Mouse (Mus musculus) left cerebral cortex, adult 18-20 months (tissue): ENCODE measurements around the gene Cacng7. TPM values are rescaled to one million over a fixed set of nuclear protein-coding genes. Genes with fewer than 3 reads are reported as not detected.

Source experiments
- DNase-seq, 2 experiments: peaks; one replicate each; pipeline ENCODE4 v3.0.0; 2021 to 2022; ENCODE audit warnings: low spot score in 2 of 2, mixed read lengths in 1 of 2
- total RNA-seq, 2 experiments: library from RNA; stranded (reverse); gene quantifications; 2 replicates each; pipeline ENCODE4 v1.2.3; 2021

The Cacng7 gene
- total RNA-seq, 2 experiments from 2014 or later = 174 to 185 TPM

DNA sequence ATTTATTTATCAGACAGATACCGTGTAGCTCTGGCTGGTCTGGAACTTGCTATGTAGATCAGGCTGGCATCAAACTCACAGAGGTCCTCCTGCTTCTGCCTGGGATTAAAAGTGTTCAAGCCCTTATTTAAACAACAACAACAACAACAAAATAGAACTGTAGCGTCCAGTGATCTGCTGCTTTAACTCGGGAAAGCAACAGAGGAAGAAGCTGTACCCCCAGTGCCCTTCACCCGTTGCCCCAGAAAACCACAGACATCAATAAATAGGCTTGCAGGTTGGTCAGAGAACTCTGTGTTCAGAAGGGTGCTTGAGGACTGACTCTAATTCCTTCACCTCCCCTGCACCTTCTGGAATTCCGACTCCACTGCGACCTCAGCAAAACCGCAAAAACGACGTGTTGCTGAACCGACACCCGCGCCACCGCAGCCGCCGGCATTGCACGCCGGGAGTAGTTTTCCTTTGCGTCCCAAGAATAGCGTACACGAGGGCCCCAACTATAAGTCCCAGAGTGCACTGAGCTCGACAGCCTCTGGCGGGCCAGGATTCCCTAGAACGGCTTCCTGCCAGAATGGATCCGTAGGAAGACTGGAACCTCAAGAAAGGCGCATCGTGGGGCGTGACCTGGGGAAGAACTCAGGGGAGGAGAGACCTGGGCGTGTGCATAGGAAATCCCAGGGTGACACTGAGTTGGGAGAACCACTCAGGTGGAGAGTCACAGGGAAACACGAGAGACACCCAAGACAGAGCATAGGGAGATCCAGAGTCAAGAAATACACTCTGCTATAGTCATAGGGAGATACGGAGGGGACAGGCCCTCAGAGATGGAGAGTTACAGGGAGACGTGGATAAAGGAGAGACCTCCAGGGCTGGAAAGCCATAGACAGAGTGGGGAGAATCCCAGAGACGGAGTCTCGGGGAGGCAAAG is 30.9 kb upstream of the Cacng7 start:
- peak; percentile 36 to 51 for DNase-seq

DNA sequence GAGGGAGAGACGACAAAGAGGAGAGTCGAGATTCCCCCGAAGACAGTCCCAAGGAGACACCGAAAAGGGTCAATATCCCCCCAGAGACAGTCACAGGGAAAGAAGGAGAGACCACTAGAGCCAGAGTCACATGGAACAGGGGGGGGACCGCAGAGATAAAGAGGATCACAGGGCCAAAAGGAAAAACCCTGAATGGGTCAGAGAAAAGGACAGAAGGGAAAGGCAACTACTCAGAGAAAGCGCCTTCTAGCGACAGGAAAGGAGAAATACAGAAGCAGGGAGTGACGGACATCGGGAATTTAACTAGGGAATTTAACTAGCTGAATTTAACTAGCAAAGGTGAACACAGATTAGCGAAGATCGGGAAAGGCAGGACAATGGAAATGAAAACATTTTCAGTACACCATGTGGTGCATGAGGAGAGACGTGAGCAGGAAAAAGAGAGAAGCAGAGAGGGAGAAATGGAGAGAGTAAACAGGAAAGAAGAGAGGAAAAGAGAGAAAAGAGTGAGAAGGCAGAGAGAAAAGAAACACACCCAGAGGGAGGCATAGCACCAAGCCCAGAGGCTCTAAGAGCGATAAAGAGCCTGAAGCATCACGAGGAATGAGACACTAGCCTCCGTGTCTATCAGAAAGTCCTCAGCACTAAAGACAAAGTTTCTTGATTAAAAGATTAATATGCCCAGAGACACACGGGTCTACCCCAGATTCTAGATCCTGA is 30.0 kb upstream of the Cacng7 start:
- no peak for DNase-seq

DNA sequence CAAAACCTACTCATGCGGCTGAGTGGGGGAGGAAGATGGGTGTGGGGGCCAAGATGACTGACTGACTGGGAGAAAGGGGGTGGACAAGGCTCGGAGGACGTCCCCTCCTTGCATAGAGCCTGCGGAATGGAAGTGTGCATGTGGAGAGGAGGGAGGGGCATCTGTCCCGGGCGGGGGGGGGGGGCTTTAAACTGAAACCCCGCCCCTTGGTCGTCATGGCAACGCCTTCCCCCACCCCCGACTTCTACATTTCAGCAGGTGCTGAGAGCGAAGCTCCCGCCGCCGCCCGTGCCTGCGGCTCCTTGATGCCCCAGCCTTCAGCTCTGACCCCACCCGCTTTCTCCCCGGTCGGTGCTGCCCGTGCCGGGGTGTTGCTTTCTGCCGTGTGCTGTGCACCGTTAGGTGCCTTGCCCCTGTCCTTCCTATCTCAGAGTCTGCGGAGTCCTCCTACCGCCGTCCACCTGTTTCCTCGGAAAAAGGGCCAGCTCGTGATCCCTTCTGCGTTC is 29.4 kb upstream of the Cacng7 start:
- peak; percentile 57 to 69 for DNase-seq

DNA sequence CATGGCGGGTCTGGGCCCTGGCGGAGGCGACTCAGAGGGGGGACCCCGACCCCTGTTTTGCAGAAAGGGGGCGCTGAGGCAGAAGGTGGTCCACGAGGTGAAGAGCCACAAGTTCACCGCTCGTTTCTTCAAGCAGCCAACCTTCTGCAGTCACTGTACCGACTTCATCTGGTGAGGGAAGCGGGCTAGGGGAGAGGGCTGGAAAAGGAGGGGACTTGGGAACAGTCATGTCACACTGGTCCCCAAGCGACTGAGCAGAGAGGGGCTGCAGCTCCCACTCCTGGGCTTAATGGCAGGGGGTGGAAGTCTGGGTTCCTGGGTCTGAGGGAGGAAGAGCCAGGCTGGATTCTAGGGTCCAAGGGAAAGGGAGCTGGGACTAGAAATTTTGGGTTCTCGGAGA is 29.0 kb upstream of the Cacng7 start:
- DNase-seq = no peak

DNA sequence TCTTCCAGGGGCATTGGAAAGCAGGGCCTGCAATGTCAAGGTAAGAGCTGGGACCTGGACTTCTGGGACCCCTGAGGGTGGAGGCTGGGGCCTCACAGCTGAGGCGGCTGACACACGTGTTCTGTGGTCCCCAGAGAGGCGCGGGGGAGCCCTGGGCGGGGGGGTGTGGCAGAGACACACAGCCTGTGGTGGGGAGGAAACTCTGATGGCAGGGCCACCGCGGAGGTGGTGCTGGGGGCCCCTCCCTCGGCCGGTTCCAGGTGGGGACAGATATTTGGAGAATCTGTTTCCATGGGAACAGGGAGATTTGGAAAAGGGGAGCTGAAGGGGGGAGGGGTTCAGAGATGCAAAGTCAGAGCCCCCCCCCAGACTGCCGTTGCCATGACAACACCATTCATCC is 28.5 kb upstream of the Cacng7 start:
- peak; percentile 47 to 48 for DNase-seq

DNA sequence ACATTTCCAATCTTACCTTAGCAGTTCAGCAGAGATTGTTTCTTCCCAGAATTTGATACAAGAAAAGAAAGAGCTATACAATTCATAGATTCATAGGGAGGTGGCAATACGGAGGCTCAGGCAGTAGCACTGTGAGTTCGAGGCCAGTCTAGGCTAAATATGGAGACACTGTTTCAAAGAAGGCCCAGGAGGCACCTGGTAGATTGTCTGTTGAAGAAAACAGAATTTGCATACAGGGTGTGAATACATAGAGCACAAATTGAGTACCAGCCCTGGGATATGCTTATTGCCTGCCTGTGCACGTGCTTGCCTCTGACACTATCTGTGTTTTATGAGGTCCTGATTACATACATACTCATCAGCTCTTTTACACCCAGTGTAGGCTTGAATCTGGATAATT is 26.4 kb upstream of the Cacng7 start:
- DNase-seq = no peak

DNA sequence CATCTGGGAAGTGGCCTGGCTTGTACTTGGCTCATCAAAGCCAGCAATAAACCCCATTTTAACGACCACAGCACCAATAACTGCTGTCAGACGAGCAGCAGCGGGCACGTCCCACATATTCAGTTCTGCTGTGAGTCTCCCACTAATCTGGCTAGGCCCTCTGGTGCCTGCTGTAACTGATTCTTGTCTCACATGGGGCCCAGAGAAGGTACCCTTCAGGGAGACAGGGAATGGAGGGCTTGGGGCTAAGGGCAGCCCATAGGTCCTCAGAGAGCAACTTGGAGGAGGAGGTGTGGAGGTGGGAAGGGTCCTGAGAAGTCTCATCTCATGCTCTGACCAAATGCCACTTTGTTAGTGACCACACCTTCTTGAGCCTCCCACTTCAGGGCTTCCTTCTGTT is 24.1 kb upstream of the Cacng7 start:
- no peak for DNase-seq

DNA sequence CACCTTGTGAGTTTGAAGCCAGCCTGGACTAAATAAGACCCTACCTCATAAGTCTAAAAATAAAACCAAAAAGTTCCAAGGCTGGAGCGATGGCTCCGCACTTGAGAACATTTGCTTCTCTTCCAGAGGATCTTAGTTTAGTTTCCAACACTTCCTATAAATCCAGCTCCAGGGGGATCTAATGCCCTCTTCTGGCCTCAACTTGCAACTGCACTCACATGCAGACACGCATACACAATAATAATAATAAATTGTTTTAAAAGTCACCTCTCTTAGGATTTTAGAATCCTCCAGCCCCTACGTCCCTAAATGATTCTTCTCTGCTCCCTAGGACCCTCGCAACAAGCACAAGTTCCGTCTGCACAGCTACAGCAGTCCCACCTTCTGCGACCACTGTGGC is 22.5 kb upstream of the Cacng7 start:
- DNase-seq = no peak

DNA sequence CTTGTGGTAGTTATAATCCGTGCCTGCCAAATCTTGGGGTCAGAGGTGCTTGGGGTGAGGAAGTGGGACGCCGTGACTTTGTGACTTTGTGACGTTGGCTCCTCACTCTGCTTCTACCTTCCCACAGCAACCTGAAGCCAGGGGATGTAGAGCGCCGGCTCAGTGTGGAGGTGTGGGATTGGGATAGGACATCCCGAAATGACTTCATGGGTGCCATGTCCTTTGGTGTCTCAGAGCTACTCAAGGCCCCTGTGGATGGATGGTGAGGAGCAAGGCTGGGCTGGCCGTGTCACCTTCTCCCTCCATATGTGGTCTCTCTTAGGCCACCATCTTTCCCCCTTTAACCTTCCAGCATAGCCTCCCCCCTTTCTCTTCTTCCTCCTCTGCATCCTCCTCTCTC is 19.2 kb upstream of the Cacng7 start:
- DNase-seq = no peak

DNA sequence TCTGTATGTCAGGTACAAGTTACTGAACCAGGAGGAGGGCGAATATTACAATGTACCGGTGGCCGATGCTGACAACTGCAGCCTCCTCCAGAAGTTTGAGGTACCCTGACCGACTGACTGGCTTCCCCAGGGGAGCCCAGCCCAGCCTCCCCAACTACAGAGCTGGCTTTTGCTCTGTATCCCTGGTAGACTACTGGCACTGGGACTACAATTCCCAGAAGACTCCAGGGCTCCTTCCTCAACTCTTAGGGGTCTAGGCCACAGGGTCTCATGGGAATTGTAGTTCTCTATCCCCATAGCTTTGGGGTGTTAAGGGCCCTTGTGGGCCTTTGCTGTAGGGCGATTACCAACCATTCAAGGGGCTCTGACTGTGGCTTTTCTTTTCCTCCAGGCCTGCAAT is 18.6 kb upstream of the Cacng7 start:
- no peak for DNase-seq

DNA sequence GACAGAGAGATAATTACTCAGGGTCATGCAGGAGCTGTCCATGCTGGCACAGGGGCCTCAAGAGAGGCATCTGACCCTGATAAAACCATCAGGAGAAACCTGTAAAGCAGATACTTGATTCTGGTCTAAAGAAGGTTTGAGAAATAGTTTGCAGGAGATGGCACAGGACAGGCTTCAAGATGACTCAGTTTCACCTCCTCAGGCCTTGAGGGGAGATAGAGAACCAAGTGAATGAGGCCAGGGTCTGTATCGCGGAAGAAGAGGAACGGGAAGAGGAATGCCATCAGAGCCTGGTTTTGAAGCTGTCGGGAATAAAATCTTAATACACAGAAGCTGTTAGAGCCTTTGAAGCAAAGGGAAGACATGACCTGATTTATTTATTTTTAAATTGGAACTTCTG is 15.1 kb upstream of the Cacng7 start:
- no peak for DNase-seq

DNA sequence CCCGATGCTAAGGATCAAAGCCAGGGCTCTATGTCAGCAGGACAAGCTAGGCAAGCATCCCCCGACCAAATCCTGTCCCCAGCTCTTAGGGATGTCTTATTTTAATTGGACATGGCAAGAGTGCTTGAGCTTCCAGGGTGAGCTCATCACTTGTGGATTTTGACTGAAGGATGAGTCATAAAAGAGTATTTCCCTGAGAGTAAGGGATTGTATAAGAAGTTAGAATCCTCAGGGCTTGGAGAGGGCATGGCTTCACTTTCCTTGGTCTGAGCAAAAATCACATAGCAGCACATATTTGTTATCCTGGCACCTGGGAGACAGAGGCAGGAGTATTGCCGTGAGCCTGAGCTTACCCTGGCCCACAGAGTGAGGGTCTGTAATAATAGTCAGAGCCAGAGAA is 11.9 kb upstream of the Cacng7 start:
- DNase-seq = no peak

DNA sequence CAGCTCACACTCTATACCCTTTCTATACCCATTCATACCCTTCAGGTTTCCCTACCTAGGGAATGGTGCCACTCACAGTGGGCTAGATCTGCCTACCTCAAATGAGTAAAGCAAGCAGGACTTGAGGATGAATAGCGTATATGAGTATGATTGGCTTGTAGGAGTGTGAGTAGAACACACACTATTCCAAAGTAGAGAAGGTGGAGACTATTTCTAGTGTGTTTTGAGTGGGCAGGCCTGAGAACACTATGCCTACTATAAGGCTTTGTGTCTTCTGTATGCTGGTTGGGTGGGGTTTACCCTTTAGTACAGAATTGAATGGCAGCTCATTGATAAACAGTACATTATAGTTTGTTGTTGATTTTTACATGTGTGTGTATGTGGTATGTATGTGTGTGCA is 8.9 kb upstream of the Cacng7 start:
- DNase-seq = no peak

DNA sequence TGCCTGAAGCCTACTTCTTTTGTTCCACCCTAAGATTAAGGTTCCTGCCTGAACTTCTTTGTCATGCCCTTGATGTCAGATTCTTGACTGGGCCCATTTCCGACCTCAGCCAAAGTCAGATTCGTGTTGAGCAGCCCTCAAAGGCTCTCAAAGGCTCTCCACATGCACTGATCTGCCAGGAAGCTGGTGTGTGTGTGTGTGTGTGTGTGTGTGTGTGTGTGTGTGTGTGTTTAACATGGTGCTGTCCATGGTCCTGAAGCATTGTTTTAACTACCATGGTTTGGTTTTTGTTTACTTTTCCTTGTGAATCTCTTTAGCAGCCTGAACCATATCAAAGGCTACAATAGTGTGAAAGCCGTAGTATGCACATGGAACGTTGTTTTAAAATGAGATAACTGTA is 4.8 kb upstream of the Cacng7 start:
- DNase-seq = no peak

DNA sequence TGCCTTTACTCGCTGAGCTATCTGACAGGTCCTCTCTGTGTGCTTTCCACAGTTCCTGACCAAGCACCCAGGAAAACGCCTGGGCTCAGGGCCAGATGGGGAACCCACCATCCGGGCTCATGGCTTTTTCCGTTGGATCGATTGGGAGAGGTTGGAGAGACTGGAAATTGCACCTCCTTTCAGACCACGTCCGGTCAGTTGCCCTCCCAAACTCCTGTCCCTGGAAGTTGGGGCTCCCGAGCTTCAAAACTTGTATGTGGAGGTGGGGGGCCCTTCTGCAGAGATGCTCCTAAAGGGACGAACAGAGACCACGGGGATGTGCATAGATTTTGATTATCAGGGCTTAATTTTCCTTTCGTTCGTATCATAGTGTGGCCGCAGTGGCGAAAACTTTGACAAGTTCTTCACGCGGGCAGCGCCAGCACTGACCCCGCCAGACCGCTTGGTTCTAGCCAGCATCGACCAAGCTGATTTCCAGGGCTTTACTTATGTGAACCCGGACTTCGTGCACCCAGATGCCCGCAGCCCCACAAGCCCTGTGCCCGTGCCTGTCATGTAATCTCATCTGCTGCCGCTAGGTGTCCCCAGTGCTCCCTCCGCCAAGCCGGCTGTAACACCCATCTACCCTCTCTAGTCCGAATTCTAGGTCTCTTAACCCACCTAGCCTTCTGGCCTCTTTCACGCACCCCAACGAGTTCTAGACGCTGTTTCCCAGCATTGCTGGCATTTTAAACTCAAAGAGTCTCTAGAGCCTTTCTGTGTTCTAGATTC is 2.8 kb upstream of the Cacng7 start:
- peak; percentile 89 for DNase-seq

DNA sequence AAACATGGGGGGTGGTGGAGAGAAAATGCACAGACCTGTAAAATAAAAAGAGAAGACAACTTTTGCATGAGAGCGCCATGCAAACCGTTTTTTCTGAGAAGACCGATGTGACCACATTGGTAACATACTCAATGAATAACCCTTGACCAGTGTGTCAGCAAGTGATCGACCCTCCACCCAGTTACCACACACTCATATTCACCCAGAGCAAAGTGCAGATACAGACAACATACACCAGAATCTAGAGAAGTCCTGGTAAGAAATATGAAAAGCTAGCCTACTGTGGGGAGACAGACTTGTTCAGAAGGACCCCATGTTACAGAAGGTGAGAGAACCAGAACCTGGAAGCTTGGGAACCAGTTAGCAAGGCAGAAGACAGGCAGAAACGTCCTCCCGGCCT is 1.6 kb upstream of the Cacng7 start:
- DNase-seq = no peak

DNA sequence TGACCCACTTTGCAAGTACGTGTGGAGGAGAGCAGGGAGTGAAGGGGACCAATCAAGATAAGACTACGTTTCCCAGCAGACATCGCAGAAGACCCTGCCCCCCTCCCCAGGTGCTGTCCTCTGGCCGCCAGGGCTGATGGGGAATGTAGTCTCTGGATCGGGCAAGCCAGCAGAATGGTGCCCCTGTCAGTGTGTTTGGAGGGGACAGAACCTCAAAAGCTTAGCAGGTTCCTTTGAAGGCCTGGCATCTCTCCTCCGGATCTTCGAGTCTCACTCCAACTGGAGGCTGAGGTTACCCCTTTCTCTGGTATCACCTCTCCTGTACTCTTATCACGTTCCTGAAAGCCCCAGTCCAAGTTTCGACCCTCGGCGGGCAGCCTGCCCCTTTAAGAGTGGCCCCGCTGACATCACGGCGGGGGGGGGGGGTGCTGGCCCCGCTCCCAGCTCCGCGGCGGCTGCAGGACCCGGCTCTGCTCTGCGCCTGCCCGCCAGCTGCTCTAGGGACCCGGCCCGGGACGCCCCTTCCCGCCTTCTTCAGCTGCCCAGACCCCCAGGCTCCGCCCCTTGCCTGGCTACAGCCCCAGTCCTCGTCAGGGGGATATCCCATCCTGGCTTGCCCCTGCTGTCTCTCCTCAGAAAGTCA is 1.1 kb upstream of the Cacng7 start:
- peak; percentile 81 to 88 for DNase-seq

DNA sequence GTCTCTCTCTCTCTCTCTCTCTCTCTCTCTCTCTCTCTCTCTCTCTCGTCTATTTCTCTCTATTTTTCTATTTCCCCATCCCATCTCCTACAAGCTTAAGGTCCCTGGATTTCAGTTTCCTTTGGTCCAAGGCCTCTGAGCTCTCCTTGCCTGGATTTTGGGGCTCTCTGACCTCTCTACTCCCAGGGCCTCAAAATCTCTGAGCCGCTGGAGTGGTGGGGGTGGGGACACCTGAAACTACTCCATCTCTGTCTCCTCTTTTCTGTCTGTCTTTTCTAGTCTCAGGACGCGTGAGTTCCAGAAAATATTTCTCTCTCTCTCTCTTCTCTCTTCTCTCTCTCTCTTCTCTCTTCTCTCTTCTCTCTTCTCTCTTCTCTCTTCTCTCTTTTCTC is 535 bp upstream of the Cacng7 start:
- DNase-seq = no peak

DNA sequence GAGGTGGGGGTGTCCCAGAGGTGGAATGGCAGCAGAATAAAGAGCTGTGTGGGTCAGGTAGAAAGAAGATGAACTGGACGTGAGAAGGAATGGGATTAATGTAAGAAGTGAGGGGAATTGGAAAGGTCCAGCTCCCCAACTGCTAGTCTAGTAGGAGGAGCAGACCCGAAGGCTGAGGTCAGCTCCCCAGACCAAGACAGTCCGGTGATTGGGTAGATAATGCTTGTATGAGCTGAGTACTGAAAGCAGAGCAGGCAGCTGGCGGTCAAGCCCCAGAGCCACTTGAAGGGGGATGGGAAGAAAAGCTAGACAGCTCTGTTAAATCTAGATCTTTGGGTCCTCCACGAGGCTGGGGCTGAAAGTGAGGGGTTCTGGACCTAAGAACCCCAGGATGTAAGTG is 787 bp downstream of the Cacng7 start:
- no peak for DNase-seq

DNA sequence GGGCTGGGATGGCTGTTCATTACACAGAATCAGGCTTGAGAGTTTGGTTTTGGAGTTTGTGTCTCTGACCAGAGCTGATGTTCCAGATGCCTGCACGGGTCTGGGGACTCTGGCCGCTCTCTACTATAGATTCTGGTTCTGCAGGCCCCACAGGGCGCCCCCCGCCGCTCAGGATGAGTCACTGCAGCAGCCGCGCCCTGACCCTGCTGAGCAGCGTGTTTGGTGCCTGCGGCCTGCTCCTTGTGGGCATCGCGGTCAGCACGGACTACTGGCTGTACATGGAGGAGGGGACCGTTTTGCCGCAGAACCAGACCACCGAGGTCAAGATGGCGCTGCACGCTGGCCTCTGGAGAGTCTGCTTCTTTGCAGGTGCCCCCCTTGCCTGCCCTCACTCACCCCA is 3.7 kb downstream of the Cacng7 start:
- no peak for DNase-seq

DNA sequence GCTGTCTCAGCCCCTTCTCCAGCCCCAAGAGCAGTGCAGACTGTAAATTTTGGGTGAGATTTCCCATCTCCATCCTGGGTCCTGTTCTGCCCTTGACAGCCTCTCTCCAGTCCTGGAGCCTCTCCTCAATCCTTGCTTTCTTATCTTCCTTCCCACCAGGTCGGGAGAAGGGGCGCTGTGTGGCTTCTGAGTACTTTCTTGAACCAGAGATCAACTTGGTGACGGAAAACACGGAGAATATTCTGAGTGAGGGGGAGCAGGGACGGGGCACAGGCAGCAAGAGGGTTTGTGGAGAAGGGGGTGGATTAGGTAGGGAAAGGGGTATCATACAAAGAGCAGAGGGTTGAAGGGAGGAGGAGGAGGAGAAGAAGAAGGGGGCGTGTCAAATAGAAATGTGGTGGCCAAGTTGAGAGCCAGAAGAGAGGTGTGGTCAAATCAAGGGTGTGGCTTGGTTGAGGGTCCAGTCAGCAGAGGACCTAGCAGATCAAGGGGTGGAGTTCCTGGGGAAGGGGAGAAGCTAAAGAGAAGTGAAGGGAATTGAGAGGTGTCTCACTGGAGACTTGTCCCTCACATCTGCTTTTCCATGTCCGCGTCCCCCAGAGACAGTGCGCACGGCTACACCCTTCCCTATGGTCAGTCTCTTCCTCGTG is 5.7 kb downstream of the Cacng7 start:
- DNase-seq = no peak
